Mouse (Mus musculus): ENCODE results near the gene Gm20538.

- no peak for TF ChIP-seq POLR2A (IDR thresholded peaks at IDR 0.05; ENCODE audit: low read depth, low read length)
- TF ChIP-seq CTCF (conservative IDR thresholded peaks at IDR 0.05; ENCODE audit: insufficient read depth, insufficient read length, low read depth, low read length), result no peak
Measured at GRCm38 (mm10) chr19:44513921-44514482, 38.6 kb downstream of the Gm20538 start.

Measured in kidney, adult 2 months (tissue).